Mouse (Mus musculus) olfactory bulb, adult 2 months (tissue): Measurements from ENCODE around the gene Rabgap1l. TPM values are rescaled to one million over a fixed set of nuclear protein-coding genes. Genes with fewer than 3 reads are reported as not detected.

Experiments used
- H3K27ac ChIP-seq: fragments of 200-500 bp; 2 replicates; pipeline ENCODE4 v1.5.1; 2012; ENCODE audit warnings: low read depth, low read length; ENCODE audit not compliant: insufficient read depth
- H3K4me1 ChIP-seq: fragments of 200-500 bp; 2 replicates; pipeline ENCODE4 v1.6.1; 2012; ENCODE audit warnings: low read length; ENCODE audit not compliant: control insufficient read depth, insufficient read depth
- H3K4me3 ChIP-seq: fragments of 200-500 bp; 2 replicates; pipeline ENCODE4 v1.5.1; 2012; ENCODE audit warnings: mild to moderate bottlenecking, low read depth, low read length, moderate library complexity; ENCODE audit not compliant: insufficient read depth
- CTCF ChIP-seq: fragments of 200-500 bp; IDR thresholded peaks from 2 replicates; pipeline ENCODE4 v1.5.1; 2012; ENCODE audit warnings: low read depth, mild to moderate bottlenecking, low read length, moderate library complexity; ENCODE audit not compliant: insufficient read depth
- POLR2A ChIP-seq: fragments of 200-500 bp; IDR thresholded peaks from 2 replicates; pipeline ENCODE4 v1.6.1; 2012; ENCODE audit warnings: mild to moderate bottlenecking, low read depth, low read length, moderate library complexity; ENCODE audit not compliant: insufficient read depth
- WGBS: fragments of 180-500 bp; shearing (Covaris S2); methylation state at CpG from one replicate; pipeline ENCODE4 v1.1.7; 2018; 5-methylcytosine and 5-hydroxymethylcytosine counted together
- polyA plus RNA-seq: library from polyadenylated mRNA; stranded (reverse); fragments of >200 nt; gene quantifications from 2 replicates; pipeline ENCODE4 v1.2.4, GENCODE M21; 2012; ENCODE audit warnings: low replicate concordance; ENCODE audit not compliant: missing spikeins, insufficient read depth, insufficient read length

Rabgap1l gene
- polyA plus RNA-seq, 1 experiment, result 89.2 TPM

DNA sequence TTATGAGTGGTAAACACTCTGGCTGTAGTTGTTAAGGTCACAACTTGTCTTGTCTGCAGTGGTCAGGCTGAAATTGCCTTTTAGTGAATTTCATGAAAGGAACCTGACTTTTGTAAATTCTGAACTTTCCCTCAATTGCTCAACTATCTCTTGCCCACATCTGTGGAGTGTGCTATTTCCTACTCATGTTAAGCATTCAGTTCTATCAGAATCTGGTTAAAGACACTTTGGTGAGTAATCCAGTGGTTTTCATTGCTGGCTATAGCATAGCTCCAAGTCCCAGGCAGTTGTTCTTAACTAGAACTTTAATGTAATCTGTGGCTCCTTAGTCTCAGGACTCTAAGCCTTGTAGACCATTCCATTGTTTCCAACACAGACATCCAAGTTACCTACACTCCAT, 421.3 kb downstream of the Rabgap1l start:
- no peak overlapping the region for H3K4me3 ChIP-seq
- H3K27ac ChIP-seq, result no peak overlapping the region
- no peak for TF ChIP-seq CTCF
- no peak for TF ChIP-seq POLR2A
- H3K4me1 ChIP-seq, result no peaks in the 10 kb centered on the region

- 4% methylated on average over 1 of the region's 1 CpGs for WGBS
- Histone ChIP-seq H3K4me1 (no peaks in the 10 kb centered on the region), H3K27ac (no peak overlapping the region), H3K4me3 (no peak overlapping the region)
- TF ChIP-seq CTCF, result no peak
- no peak for TF ChIP-seq POLR2A
Measured at GRCm38 (mm10) chr1:160370552-160370951, 422.5 kb downstream of the Rabgap1l start.

DNA sequence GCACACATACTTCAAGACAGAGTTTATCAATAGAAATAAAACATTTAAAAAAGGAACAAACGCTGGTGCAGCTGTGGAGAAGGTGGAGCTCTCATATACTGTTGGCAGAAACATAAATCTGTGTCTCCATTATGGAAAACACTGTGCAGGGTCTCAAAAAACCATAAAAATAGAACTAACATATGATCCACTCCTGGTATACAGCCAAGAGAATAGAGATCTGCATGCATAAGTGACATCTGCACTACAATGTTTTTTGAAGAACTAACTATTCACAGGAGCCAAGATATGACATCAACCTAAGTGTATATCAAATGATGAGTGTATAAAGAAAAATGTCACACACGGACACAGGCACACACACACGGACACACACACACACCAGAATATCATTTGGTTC, 426.4 kb downstream of the Rabgap1l start:
- WGBS, result 68% methylated on average over 3 of the region's 3 CpGs
- Histone ChIP-seq H3K27ac (no peak overlapping the region), H3K4me3 (no peak overlapping the region), H3K4me1 (no peaks in the 10 kb centered on the region)
- TF ChIP-seq POLR2A, result no peak

GRCm38 (mm10) chr1:160357268-160357667, 435.7 kb downstream of the Rabgap1l start:
- H3K4me1 ChIP-seq, result no peaks in the 10 kb centered on the region
- TF ChIP-seq POLR2A (no peak), CTCF (no peak)
- no peak overlapping the region for H3K4me3 ChIP-seq
- H3K27ac ChIP-seq, result no peak overlapping the region

- WGBS, result 83% methylated on average over 6 of the region's 6 CpGs
- TF ChIP-seq POLR2A (no peak), CTCF (no peak)
- H3K4me3 ChIP-seq, result no peak overlapping the region
- H3K4me1 ChIP-seq, result no peaks in the 10 kb centered on the region
- H3K27ac ChIP-seq, result no peak overlapping the region
Measured at GRCm38 (mm10) chr1:160353732-160354455, 439.1 kb downstream of the Rabgap1l start.

GRCm38 (mm10) chr1:160352309-160352708, 440.7 kb downstream of the Rabgap1l start:
- peak overlapping the region; percentile 86 for H3K27ac ChIP-seq
- no peaks in the 10 kb centered on the region for H3K4me1 ChIP-seq
- 23% methylated on average over 4 of the region's 4 CpGs for WGBS
- no peak overlapping the region for H3K4me3 ChIP-seq
- TF ChIP-seq POLR2A (no peak), CTCF (no peak)

- WGBS, result 0% methylated on average over 10 of the region's 10 CpGs
- 0 out of 2 replicates have a peak, but pooled peaks have one; percentile 26 for TF ChIP-seq POLR2A
- no peak for TF ChIP-seq CTCF
- Histone ChIP-seq H3K4me1 (no peaks in the 10 kb centered on the region), H3K4me3 (peak overlapping the region; percentile 59), H3K27ac (peak overlapping the region; percentile 86)
Measured at GRCm38 (mm10) chr1:160351880-160352234, 441.2 kb downstream of the Rabgap1l start.

DNA sequence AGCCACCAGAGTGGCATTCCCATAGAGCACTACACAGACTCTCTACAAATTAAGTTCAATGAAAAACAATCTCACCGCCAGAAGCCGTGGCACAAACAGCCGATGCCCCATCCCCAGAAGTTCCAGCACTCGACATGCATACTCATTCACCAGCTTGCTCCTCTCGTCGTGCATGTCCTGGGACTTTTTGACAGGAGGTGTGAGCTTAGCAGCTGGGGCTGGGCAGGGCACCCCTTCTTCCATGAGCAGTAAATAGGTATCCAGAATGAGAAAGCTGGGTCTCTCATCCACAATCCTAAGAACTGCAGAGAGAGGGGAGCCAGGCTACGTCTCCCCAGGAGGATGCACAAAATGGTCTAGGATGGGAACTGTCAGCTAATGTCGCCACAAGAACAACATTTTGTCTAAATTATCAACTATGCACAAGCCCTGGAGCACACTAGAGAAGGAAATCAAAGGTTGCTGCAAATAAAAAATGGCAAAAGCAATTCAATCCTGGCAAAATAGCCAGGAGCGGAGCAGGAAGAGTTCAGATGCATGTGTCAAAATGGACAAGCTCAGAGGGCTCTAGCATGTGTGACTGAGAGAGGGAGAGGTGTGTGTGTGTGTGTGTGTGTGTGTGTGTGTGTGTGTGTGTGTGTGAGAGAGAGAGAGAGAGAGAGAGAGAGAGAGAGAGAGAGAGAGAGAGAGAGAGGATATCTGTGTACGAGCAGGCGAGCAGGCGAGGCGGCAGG, 441.7 kb downstream of the Rabgap1l start:
- Histone ChIP-seq H3K4me3 (peak overlapping the region; percentile 59), H3K4me1 (no peaks in the 10 kb centered on the region), H3K27ac (peak overlapping the region; percentile 86)
- no peak for TF ChIP-seq POLR2A
- TF ChIP-seq CTCF, result no peak
- WGBS, result 11% methylated on average over 13 of the region's 13 CpGs

DNA sequence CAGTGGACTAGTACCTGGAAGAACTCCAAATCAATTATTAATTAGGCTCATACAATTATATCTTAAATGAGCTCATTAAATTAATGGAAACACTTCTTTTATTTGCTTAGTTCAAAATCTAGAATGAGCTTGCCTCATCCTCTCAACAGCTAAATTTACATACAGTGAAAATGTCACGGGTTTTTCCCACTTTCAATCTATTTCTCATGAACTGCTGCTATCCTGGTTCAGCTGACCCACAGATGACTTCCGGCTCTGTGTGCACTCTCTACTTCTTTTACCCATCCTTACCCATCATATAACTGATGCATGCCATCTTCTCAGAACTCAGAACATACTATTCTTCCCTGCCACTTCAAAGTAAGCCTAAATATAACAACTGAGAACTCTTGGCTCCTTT, 452.4 kb downstream of the Rabgap1l start:
- Histone ChIP-seq H3K27ac (no peak overlapping the region), H3K4me3 (no peak overlapping the region), H3K4me1 (no peaks in the 10 kb centered on the region)
- WGBS, result 72% methylated on average over 2 of the region's 2 CpGs
- no peak for TF ChIP-seq POLR2A
